Mouse (Mus musculus) stomach, embryonic 15.5 days (tissue): ENCODE measurements around the gene Prkn. TPM values are rescaled to one million over a fixed set of nuclear protein-coding genes. Genes with fewer than 3 reads are reported as not detected.
A peak's percentile ranks its signal among the peaks of the same experiment; 100 is the strongest.

ENCODE experiments used
- ATAC-seq: fragments of 200-750 bp; cut with Nextera tagmentation; 2 replicates; pipeline ENCODE4 v1.8.0; 2017; ENCODE audit warnings: low read depth, moderate number of reproducible peaks, moderate TSS enrichment; ENCODE audit not compliant: insufficient read depth, low FRiP score
- H3K27ac ChIP-seq: fragments of 300-500 bp; sonication (generic); 2 replicates; pipeline ENCODE4 v1.5.1; 2015; ENCODE audit warnings: mild to moderate bottlenecking, inconsistent platforms
- H3K27me3 ChIP-seq: fragments of 300-500 bp; sonication (generic); replicated peaks from 2 replicates; pipeline ENCODE4 v1.6.1; 2015; ENCODE audit warnings: inconsistent platforms
- H3K36me3 ChIP-seq: fragments of 300-500 bp; sonication (generic); 2 replicates; pipeline ENCODE4 v1.6.1; 2015; ENCODE audit warnings: inconsistent platforms
- H3K4me1 ChIP-seq: fragments of 300-500 bp; sonication (generic); 2 replicates; pipeline ENCODE4 v1.6.1; 2015; ENCODE audit warnings: inconsistent platforms
- H3K4me2 ChIP-seq: fragments of 300-500 bp; sonication (generic); 2 replicates; pipeline ENCODE4 v1.6.1; 2015; ENCODE audit warnings: mild to moderate bottlenecking, inconsistent platforms
- H3K4me3 ChIP-seq: fragments of 300-500 bp; sonication (generic); replicated peaks from 2 replicates; pipeline ENCODE4 v1.5.1; 2015; ENCODE audit warnings: inconsistent platforms
- H3K9ac ChIP-seq: fragments of 300-500 bp; sonication (generic); 2 replicates; pipeline ENCODE4 v1.6.1; 2015; ENCODE audit warnings: inconsistent platforms
- H3K9me3 ChIP-seq: fragments of 300-500 bp; sonication (generic); 2 replicates; pipeline ENCODE4 v1.6.1; 2016; ENCODE audit warnings: inconsistent platforms
- WGBS: fragments of 180-500 bp; shearing (Covaris S2); methylation state at CpG from one replicate; pipeline ENCODE4 v1.1.7; 2015; 5-methylcytosine and 5-hydroxymethylcytosine counted together
- polyA plus RNA-seq: library from polyadenylated mRNA; unstranded; fragments of >200 nt; fragmentation: Nextera tagmentation; extraction: Ambion mirVana; gene quantifications from 2 replicates; pipeline ENCODE4 v1.2.1, GENCODE M21; 2015

Prkn gene
- polyA plus RNA-seq, 1 experiment from 2014 or later = 2.0 TPM

GRCm38 (mm10) chr17:11919581-11919980, 1079.4 kb downstream of the Prkn start:
- H3K4me3 ChIP-seq = no peak overlapping the region
- 85% methylated on average over 6 of the region's 6 CpGs for WGBS

DNA sequence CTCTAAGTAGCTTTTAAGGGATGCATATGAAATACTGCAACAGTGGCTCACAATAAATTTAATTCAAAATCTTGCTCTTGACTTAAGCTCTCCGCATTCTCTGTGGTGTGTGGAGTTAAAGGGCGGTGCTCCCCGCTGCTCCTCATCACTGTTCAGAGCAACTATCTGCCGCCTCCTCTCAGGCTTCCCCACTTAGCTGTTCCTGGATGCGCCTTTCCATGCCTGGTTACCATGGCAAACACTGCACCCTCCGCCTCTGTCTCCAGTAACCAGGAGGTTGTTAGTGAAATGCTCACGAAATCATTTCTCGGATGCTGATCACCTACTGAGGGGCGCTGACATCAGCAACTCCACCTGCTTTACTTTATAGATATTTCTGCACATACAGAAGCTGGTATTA, 1080.8 kb downstream of the Prkn start:
- Histone ChIP-seq H3K36me3 (no peaks in the 10 kb centered on the region), H3K4me2 (no peak overlapping the region), H3K27ac (no peak overlapping the region), H3K4me1 (no peaks in the 10 kb centered on the region), H3K4me3 (no peak overlapping the region), H3K9ac (no peak overlapping the region), H3K27me3 (no peaks in the 10 kb centered on the region), H3K9me3 (no peaks in the 10 kb centered on the region)
- ATAC-seq = no peak
- 79% methylated on average over 9 of the region's 9 CpGs for WGBS

More at GRCm38 (mm10) chr17:11919581-11919980, 1079.4 kb downstream of the Prkn start:
- Histone ChIP-seq H3K9ac (no peak overlapping the region), H3K36me3 (no peaks in the 10 kb centered on the region), H3K27ac (no peak overlapping the region), H3K4me2 (no peak overlapping the region), H3K9me3 (no peaks in the 10 kb centered on the region), H3K4me1 (no peaks in the 10 kb centered on the region), H3K27me3 (no peaks in the 10 kb centered on the region; the same call in 1 of the 2 replicates)
- no peak for ATAC-seq

GRCm38 (mm10) chr17:11923989-11924388, 1083.8 kb downstream of the Prkn start:
- peak; percentile 22; the same call in 1 of the 2 replicates for ATAC-seq
- Histone ChIP-seq H3K9ac (no peak overlapping the region), H3K4me1 (no peaks in the 10 kb centered on the region), H3K4me2 (no peak overlapping the region), H3K27me3 (no peaks in the 10 kb centered on the region), H3K9me3 (no peaks in the 10 kb centered on the region), H3K4me3 (no peak overlapping the region), H3K27ac (no peak overlapping the region), H3K36me3 (no peaks in the 10 kb centered on the region)
- 63% methylated on average over 9 of the region's 9 CpGs for WGBS

- no peaks in the 10 kb centered on the region for H3K36me3 ChIP-seq
- no peaks in the 10 kb centered on the region for H3K9me3 ChIP-seq
- WGBS = 64% methylated on average over 11 of the region's 11 CpGs
- no peak overlapping the region for H3K27ac ChIP-seq
- ATAC-seq = no peak
- no peak overlapping the region for H3K4me3 ChIP-seq
- no peak overlapping the region for H3K4me2 ChIP-seq
- no peak overlapping the region for H3K9ac ChIP-seq
- no peaks in the 10 kb centered on the region for H3K27me3 ChIP-seq
- no peaks in the 10 kb centered on the region for H3K4me1 ChIP-seq
Measured at GRCm38 (mm10) chr17:11926865-11927386, 1086.7 kb downstream of the Prkn start.

- WGBS = 93% methylated on average over 4 of the region's 4 CpGs
Measured at GRCm38 (mm10) chr17:11931641-11932040, 1091.5 kb downstream of the Prkn start.

GRCm38 (mm10) chr17:11933737-11934136, 1093.6 kb downstream of the Prkn start:
- Histone ChIP-seq H3K9me3 (no peaks in the 10 kb centered on the region), H3K4me3 (no peak overlapping the region), H3K9ac (no peak overlapping the region), H3K4me1 (no peaks in the 10 kb centered on the region), H3K36me3 (no peaks in the 10 kb centered on the region), H3K27ac (no peak overlapping the region), H3K27me3 (no peaks in the 10 kb centered on the region), H3K4me2 (no peak overlapping the region)
- 69% methylated on average over 5 of the region's 5 CpGs for WGBS
- ATAC-seq = no peak

More at GRCm38 (mm10) chr17:11931641-11932040, 1091.5 kb downstream of the Prkn start:
- Histone ChIP-seq H3K4me1 (no peaks in the 10 kb centered on the region), H3K9ac (no peak overlapping the region), H3K9me3 (no peaks in the 10 kb centered on the region), H3K27me3 (no peaks in the 10 kb centered on the region), H3K27ac (no peak overlapping the region), H3K36me3 (no peaks in the 10 kb centered on the region), H3K4me2 (no peak overlapping the region), H3K4me3 (no peak overlapping the region)
- no peak for ATAC-seq

GRCm38 (mm10) chr17:11947436-11947835, 1107.3 kb downstream of the Prkn start:
- ATAC-seq = no peak
- H3K4me2 ChIP-seq = no peak overlapping the region
- no peaks in the 10 kb centered on the region for H3K36me3 ChIP-seq
- 86% methylated on average over 3 of the region's 3 CpGs for WGBS
- no peaks in the 10 kb centered on the region for H3K27me3 ChIP-seq
- H3K27ac ChIP-seq = no peak overlapping the region
- H3K4me1 ChIP-seq = no peaks in the 10 kb centered on the region
- no peak overlapping the region for H3K4me3 ChIP-seq
- no peaks in the 10 kb centered on the region for H3K9me3 ChIP-seq
- H3K9ac ChIP-seq = no peak overlapping the region

- no peaks in the 10 kb centered on the region for H3K36me3 ChIP-seq
- H3K4me2 ChIP-seq = no peak overlapping the region
- H3K9ac ChIP-seq = no peak overlapping the region
- no peak for ATAC-seq
- H3K27me3 ChIP-seq = no peaks in the 10 kb centered on the region
- 48% methylated on average over 10 of the region's 10 CpGs for WGBS
- H3K4me3 ChIP-seq = no peak overlapping the region
- no peaks in the 10 kb centered on the region for H3K9me3 ChIP-seq
- no peaks in the 10 kb centered on the region for H3K4me1 ChIP-seq
- no peak overlapping the region for H3K27ac ChIP-seq
Measured at GRCm38 (mm10) chr17:11949551-11950197, 1109.5 kb downstream of the Prkn start.

DNA sequence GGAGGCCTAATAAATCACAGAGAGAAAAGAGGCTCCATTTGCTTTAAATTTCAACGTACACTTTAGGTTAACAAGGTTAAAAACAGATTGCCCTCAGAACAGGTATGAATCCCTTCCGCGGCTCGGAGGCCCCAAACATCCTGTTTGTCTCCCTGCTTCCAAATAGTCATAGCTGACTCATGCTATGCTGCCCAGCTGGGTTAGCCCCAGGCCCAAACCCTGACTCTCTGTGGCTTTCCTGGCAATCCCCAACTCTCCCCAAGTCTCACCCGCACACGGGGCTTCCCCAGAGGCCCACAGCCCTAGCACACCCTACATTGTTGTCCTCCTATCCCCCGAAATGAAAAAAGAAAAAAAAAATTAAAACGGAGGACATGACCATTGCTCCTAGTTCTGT, 1110.0 kb downstream of the Prkn start:
- Histone ChIP-seq H3K9me3 (no peaks in the 10 kb centered on the region), H3K27ac (no peak overlapping the region), H3K9ac (no peak overlapping the region), H3K4me1 (no peaks in the 10 kb centered on the region), H3K27me3 (no peaks in the 10 kb centered on the region), H3K36me3 (no peaks in the 10 kb centered on the region), H3K4me2 (no peak overlapping the region), H3K4me3 (no peak overlapping the region)
- no peak for ATAC-seq
- WGBS = 59% methylated on average over 8 of the region's 8 CpGs

GRCm38 (mm10) chr17:11955317-11955716, 1115.1 kb downstream of the Prkn start:
- Histone ChIP-seq H3K27me3 (no peaks in the 10 kb centered on the region), H3K27ac (no peak overlapping the region), H3K4me2 (no peak overlapping the region), H3K9me3 (no peaks in the 10 kb centered on the region), H3K4me1 (no peaks in the 10 kb centered on the region), H3K4me3 (no peak overlapping the region), H3K36me3 (no peaks in the 10 kb centered on the region), H3K9ac (no peak overlapping the region)
- ATAC-seq = no peak
- 74% methylated on average over 6 of the region's 6 CpGs for WGBS

- Histone ChIP-seq H3K9me3 (no peaks in the 10 kb centered on the region), H3K27ac (no peak overlapping the region), H3K4me1 (peaks cover 5% of the 10 kb centered on the region), H3K36me3 (no peaks in the 10 kb centered on the region), H3K27me3 (no peaks in the 10 kb centered on the region), H3K9ac (no peak overlapping the region), H3K4me2 (no peak overlapping the region), H3K4me3 (no peak overlapping the region)
- 91% methylated on average over 8 of the region's 8 CpGs for WGBS
- no peak for ATAC-seq
Measured at GRCm38 (mm10) chr17:11960492-11960891, 1120.3 kb downstream of the Prkn start.

DNA sequence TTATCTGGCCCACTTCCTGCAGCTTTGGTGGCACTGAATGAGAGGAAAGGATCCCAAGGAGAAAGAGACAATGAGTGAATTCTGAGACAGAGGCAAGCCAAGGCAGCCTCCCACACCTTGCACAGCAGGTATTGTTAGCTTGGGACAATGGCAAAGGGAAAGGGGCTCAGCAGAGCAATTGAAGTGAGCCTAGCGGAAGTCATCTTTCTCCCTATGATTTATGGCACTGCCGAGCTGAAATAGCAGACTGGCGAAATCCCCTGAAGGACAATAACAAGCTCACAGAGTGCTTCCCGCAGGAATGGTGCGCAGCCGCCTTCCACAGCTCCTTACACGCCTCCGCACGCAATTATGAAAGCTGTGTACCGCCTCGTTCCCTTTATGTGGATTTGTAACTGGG, 1122.6 kb downstream of the Prkn start:
- H3K27ac ChIP-seq = no peak overlapping the region
- ATAC-seq = no peak
- no peaks in the 10 kb centered on the region for H3K9me3 ChIP-seq
- H3K4me3 ChIP-seq = no peak overlapping the region
- no peak overlapping the region; the same call in 1 of the 2 replicates for H3K4me2 ChIP-seq
- peaks cover 5% of the 10 kb centered on the region for H3K4me1 ChIP-seq
- WGBS = 29% methylated on average over 11 of the region's 11 CpGs
- no peaks in the 10 kb centered on the region for H3K36me3 ChIP-seq
- H3K9ac ChIP-seq = no peak overlapping the region
- no peaks in the 10 kb centered on the region for H3K27me3 ChIP-seq
